Comparison of ENCODE assay signal across 11 mouse cellular contexts in genomic region chr11:118889500-118889899, GRCm38 (mm10). TPM values are rescaled to one million over a fixed set of nuclear protein-coding genes. Genes with fewer than 3 reads are reported as not detected.
"Had no signal": no experiment of that assay in that cellular context is flagged by ENCODE, and none has a peak within 500 bp of the region (broad histone marks: within the 10 kb centered on the region; RNA-seq: fewer than 3 reads in every experiment).

No protein-coding gene starts in this region.

- H3K4me3 ChIP-seq: limb, embryonic 15.5 days; midbrain, embryonic 13.5 days had no signal

- DNase-seq: kidney, adult 9 months; kidney, postnatal 36 days; lung, adult 18-20 months; right cerebral cortex, adult 18-20 months; right cerebral cortex, postnatal 25 days; thymus, postnatal 36 days had no signal

- H3K27ac ChIP-seq: kidney, postnatal 0 days; limb, embryonic 15.5 days; liver, embryonic 14.5 days; midbrain, embryonic 13.5 days had no signal

RNA-seq across cellular contexts. Expression of gene Rbfox3, which starts 21.9 kb away (rescaled TPM):
- total RNA-seq: megakaryocyte-erythroid progenitor cell, adult 5-6 weeks had no signal
